Mouse (Mus musculus) gastrocnemius, adult 2 months (tissue): Measurements from ENCODE around the gene Otud7a. TPM values are rescaled to one million over a fixed set of nuclear protein-coding genes. Genes with fewer than 3 reads are reported as not detected.
"Not testable (repeated sequence)": the region's sequence is repeated elsewhere in the genome, so short reads cannot be mapped to it uniquely, and the experiment has no call there.

Experiments
- DNase-seq: peaks from one replicate; pipeline ENCODE4 v3.0.0; 2022
- H3K27ac ChIP-seq: fragments of 200-600 bp; 2 replicates; pipeline ENCODE4 v1.8.1; 2022; ENCODE audit warnings: mild to moderate bottlenecking
- H3K4me3 ChIP-seq: fragments of 200-600 bp; 2 replicates; pipeline ENCODE4 v1.8.1; 2022; ENCODE audit warnings: mild to moderate bottlenecking, moderate library complexity
- CTCF ChIP-seq: fragments of 200-600 bp; IDR thresholded peaks from 2 replicates; pipeline ENCODE4 v1.8.1; 2022; ENCODE audit warnings: antibody characterized with exemption, mild to moderate bottlenecking, moderate library complexity
- intact Hi-C: fragments of 180-260 bp; cut with DNase I; formaldehyde crosslinking; loops from one replicate; pipeline ENCODE4 v1.15.1; 2025
- total RNA-seq, 2 experiments: library from RNA; stranded (reverse); gene quantifications; 2 replicates each; pipeline ENCODE4 v1.2.3; 2021

Gene Otud7a
- total RNA-seq, 2 experiments from 2014 or later: not detected

GRCm38 (mm10) chr7:63591322-63591721, 146.8 kb downstream of the Otud7a start:
- Histone ChIP-seq H3K27ac (no peak overlapping the region), H3K4me3 (no peak overlapping the region)
- no peak for DNase-seq
- TF ChIP-seq CTCF: no peak
- intact Hi-C loops: no loop called here

GRCm38 (mm10) chr7:63592061-63592460, 147.5 kb downstream of the Otud7a start:
- TF ChIP-seq CTCF: no peak
- Histone ChIP-seq H3K27ac (no peak overlapping the region), H3K4me3 (no peak overlapping the region)
- intact Hi-C loops: no loop called here
- no peak for DNase-seq

GRCm38 (mm10) chr7:63604827-63605226, 160.3 kb downstream of the Otud7a start:
- Histone ChIP-seq H3K4me3 (no peak overlapping the region), H3K27ac (no peak overlapping the region)
- no peak for TF ChIP-seq CTCF
- DNase-seq: no peak
- intact Hi-C loops: no loop called here

- no peak for TF ChIP-seq CTCF
- no peak overlapping the region for H3K27ac ChIP-seq
- intact Hi-C loops: no loop called here
- DNase-seq: no peak
- no peak overlapping the region for H3K4me3 ChIP-seq
Measured at GRCm38 (mm10) chr7:63617018-63617417, 172.5 kb downstream of the Otud7a start.

GRCm38 (mm10) chr7:63620776-63621340, 176.3 kb downstream of the Otud7a start:
- Histone ChIP-seq H3K4me3 (no peak overlapping the region), H3K27ac (no peak overlapping the region)
- intact Hi-C loops: no loop called here
- no peak for TF ChIP-seq CTCF
- no peak for DNase-seq

GRCm38 (mm10) chr7:63637651-63638050, 193.1 kb downstream of the Otud7a start:
- Histone ChIP-seq H3K27ac (no peak overlapping the region), H3K4me3 (no peak overlapping the region)
- TF ChIP-seq CTCF: no peak
- intact Hi-C loops: no loop called here
- DNase-seq: no peak

GRCm38 (mm10) chr7:63644002-63644401, 199.5 kb downstream of the Otud7a start:
- no peak for TF ChIP-seq CTCF
- H3K4me3 ChIP-seq: no peak overlapping the region
- DNase-seq: no peak
- intact Hi-C loops: no loop called here
- H3K27ac ChIP-seq: no peak overlapping the region

- Histone ChIP-seq H3K27ac (no peak overlapping the region), H3K4me3 (no peak overlapping the region)
- TF ChIP-seq CTCF: no peak
- intact Hi-C loops: no loop called here
- no peak for DNase-seq
Measured at GRCm38 (mm10) chr7:63647136-63647535, 202.6 kb downstream of the Otud7a start.

GRCm38 (mm10) chr7:63660261-63660660, 215.7 kb downstream of the Otud7a start:
- intact Hi-C loops: no loop called here
- DNase-seq: no peak
- no peak for TF ChIP-seq CTCF
- Histone ChIP-seq H3K27ac (no peak overlapping the region), H3K4me3 (no peak overlapping the region)

- no peak overlapping the region for H3K27ac ChIP-seq
- intact Hi-C loops: no loop called here
- no peak for DNase-seq
- no peak for TF ChIP-seq CTCF
- H3K4me3 ChIP-seq: no peak overlapping the region
Measured at GRCm38 (mm10) chr7:63662757-63663156, 218.2 kb downstream of the Otud7a start.

GRCm38 (mm10) chr7:63665496-63665895, 220.9 kb downstream of the Otud7a start:
- intact Hi-C loops: no loop called here

GRCm38 (mm10) chr7:63667986-63668741, 223.6 kb downstream of the Otud7a start:
- intact Hi-C loops: no loop called here

More at GRCm38 (mm10) chr7:63665496-63665895, 220.9 kb downstream of the Otud7a start:
- H3K27ac ChIP-seq: no peak overlapping the region
- H3K4me3 ChIP-seq: no peak overlapping the region
- DNase-seq: no peak
- no peak for TF ChIP-seq CTCF

GRCm38 (mm10) chr7:63668951-63669350, 224.4 kb downstream of the Otud7a start:
- Histone ChIP-seq H3K4me3 (no peak overlapping the region), H3K27ac (no peak overlapping the region)
- intact Hi-C loops: no loop called here
- TF ChIP-seq CTCF: no peak
- no peak for DNase-seq

More at GRCm38 (mm10) chr7:63667986-63668741, 223.6 kb downstream of the Otud7a start:
- DNase-seq: no peak
- Histone ChIP-seq H3K27ac (no peak overlapping the region), H3K4me3 (no peak overlapping the region)
- no peak for TF ChIP-seq CTCF

GRCm38 (mm10) chr7:63670911-63671310, 226.4 kb downstream of the Otud7a start:
- intact Hi-C loops, H3K27ac ChIP-seq, H3K4me3 ChIP-seq, DNase-seq: not testable (repeated sequence)
